Mouse (Mus musculus): ENCODE measurements around the gene Rab20. TPM values are rescaled to one million over a fixed set of nuclear protein-coding genes. Genes with fewer than 3 reads are reported as not detected.

The Rab20 gene
- polyA plus RNA-seq, 1 experiment: 12.5 TPM

DNA sequence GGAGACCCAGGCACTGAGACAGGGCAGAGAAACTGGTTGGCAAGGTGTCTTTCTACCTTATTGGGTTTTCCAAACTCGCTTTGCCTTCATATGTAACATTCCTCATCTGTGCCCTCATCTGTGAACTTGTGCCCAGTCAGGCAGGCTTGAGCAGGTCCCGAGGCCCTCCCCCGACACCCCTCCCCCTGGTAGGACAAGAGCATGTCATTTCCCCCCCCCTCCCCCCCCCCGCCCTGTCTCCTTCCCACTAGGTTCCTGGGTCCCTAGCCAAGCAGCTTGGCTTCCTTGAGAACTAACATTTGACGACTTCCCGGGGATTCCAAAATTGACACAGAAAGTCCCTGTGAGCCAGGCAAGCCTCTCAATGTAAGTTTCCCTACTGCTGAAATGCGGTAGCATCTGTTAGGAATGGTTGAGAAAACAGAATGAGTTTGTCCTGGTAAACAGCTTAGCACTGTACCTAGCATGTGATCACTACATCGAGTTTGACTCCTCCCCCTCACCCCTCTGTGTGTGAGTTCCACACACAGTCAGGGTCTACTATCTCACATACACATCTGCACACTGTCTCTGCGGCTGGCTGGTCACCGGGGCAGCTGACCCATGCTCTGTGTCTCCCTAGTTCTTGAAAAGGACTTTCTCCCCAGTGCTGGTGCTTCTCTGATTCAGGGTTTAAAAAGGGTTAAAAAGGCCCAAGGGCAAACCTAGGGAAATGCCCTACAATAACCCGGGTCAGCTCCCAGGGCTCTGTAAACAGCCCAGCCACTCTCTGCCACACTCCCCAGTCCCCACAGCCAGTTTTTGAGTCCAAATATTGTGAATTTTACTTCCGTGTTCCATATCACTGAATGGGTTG, 20.3 kb downstream of the Rab20 start:
- H3K4me1 ChIP-seq (ENCODE audit: control insufficient read depth, insufficient read depth, low read length): peaks cover 81% of the 10 kb centered on the region
- no peak for TF ChIP-seq CTCF (IDR thresholded peaks at IDR 0.05; ENCODE audit: low read depth, low read length)
- TF ChIP-seq POLR2A (IDR thresholded peaks at IDR 0.05; ENCODE audit: borderline replicate concordance, low read depth, low read length): no peak
- H3K27ac ChIP-seq (ENCODE audit: insufficient read depth, low read depth, low read length): peak overlapping the region; percentile 46
- no peak overlapping the region for H3K4me3 ChIP-seq (ENCODE audit: insufficient read depth, low read length)

DNA sequence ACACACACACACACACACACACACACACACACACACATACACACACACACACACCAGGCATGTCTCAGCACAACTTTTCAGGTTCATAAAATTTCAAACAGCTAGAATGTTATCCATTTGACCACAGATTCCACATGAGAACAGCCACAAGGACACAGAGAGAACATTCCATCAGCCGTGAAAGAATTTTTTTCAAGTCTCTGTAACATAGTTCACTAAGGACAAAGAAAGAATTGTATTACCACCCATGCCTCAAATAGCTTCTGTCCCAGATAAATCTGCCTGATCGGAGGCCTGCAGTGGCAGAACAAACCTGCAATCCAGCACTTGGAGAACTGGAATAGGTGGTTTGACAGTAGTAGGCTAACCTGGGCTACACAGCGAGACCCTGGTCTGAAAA, 21.2 kb downstream of the Rab20 start:
- Histone ChIP-seq H3K4me3 (ENCODE audit: insufficient read depth, low read length) (no peak overlapping the region), H3K4me1 (ENCODE audit: control insufficient read depth, insufficient read depth, low read length) (peaks cover 81% of the 10 kb centered on the region), H3K27ac (ENCODE audit: insufficient read depth, low read depth, low read length) (no peak overlapping the region)
- TF ChIP-seq CTCF (IDR thresholded peaks at IDR 0.05; ENCODE audit: low read depth, low read length) (no peak), POLR2A (IDR thresholded peaks at IDR 0.05; ENCODE audit: borderline replicate concordance, low read depth, low read length) (no peak)

GRCm38 (mm10) chr8:11454228-11454627, 24.3 kb downstream of the Rab20 start:
- Histone ChIP-seq H3K4me3 (ENCODE audit: insufficient read depth, low read length) (no peak overlapping the region), H3K4me1 (ENCODE audit: control insufficient read depth, insufficient read depth, low read length) (peaks cover 74% of the 10 kb centered on the region), H3K27ac (ENCODE audit: insufficient read depth, low read depth, low read length) (no peak overlapping the region)
- TF ChIP-seq CTCF (IDR thresholded peaks at IDR 0.05; ENCODE audit: low read depth, low read length) (no peak), POLR2A (IDR thresholded peaks at IDR 0.05; ENCODE audit: borderline replicate concordance, low read depth, low read length) (no peak)

DNA sequence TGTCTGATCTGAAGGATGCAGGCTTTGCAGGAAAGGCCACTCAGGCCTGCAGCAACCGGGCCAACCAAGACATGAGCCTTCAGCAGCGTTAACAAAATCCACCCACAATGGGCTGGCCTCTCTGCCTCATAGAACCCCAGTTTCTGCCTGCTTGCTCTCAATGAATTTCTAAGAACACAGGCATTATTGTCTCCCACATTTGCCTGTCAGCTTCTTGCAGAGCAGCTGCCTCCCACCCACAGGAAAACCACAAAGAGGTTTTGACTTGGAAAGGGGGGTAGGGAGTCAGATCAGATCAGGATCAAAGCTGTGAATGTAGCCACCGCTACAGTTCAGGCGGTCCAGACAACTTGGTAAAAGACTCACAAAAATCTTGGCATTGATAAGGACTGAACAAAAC, 25.5 kb downstream of the Rab20 start:
- Histone ChIP-seq H3K27ac (ENCODE audit: insufficient read depth, low read depth, low read length) (peak overlapping the region; percentile 77), H3K4me3 (ENCODE audit: insufficient read depth, low read length) (peak overlapping the region; percentile 4; the same call in 1 of the 2 replicates), H3K4me1 (ENCODE audit: control insufficient read depth, insufficient read depth, low read length) (peaks cover 62% of the 10 kb centered on the region)
- TF ChIP-seq CTCF (IDR thresholded peaks at IDR 0.05; ENCODE audit: low read depth, low read length) (no peak), POLR2A (IDR thresholded peaks at IDR 0.05; ENCODE audit: borderline replicate concordance, low read depth, low read length) (no peak)

- Histone ChIP-seq H3K27ac (ENCODE audit: insufficient read depth, low read depth, low read length) (peak overlapping the region; percentile 77), H3K4me1 (ENCODE audit: control insufficient read depth, insufficient read depth, low read length) (peaks cover 58% of the 10 kb centered on the region), H3K4me3 (ENCODE audit: insufficient read depth, low read length) (peak overlapping the region; percentile 4; the same call in 1 of the 2 replicates)
- TF ChIP-seq POLR2A (IDR thresholded peaks at IDR 0.05; ENCODE audit: borderline replicate concordance, low read depth, low read length) (no peak), CTCF (IDR thresholded peaks at IDR 0.05; ENCODE audit: low read depth, low read length) (no peak)
Observed at GRCm38 (mm10) chr8:11452559-11452958, 26.0 kb downstream of the Rab20 start.

DNA sequence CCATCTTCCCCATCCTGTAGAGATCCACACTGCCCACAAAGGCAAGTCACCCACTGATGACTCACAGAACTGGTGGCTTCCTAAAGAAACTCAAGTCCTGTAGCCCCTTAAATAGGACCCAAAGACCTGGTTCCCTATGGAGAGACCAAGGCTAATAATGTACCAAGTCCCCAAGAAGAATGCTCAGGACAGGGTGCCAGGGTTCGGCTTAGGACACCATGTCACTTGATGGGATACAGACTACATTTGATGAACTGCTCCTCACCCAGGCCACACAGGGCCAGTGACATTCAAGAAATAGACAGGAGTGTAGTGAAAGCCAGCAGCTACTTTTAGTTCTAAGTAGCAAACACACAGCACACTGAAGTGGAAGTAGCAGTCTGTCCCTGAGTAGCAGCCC, 26.4 kb downstream of the Rab20 start:
- H3K27ac ChIP-seq (ENCODE audit: insufficient read depth, low read depth, low read length): peak overlapping the region; percentile 77
- no peak for TF ChIP-seq CTCF (IDR thresholded peaks at IDR 0.05; ENCODE audit: low read depth, low read length)
- no peak for TF ChIP-seq POLR2A (IDR thresholded peaks at IDR 0.05; ENCODE audit: borderline replicate concordance, low read depth, low read length)
- peaks cover 54% of the 10 kb centered on the region for H3K4me1 ChIP-seq (ENCODE audit: control insufficient read depth, insufficient read depth, low read length)
- no peak overlapping the region for H3K4me3 ChIP-seq (ENCODE audit: insufficient read depth, low read length)

DNA sequence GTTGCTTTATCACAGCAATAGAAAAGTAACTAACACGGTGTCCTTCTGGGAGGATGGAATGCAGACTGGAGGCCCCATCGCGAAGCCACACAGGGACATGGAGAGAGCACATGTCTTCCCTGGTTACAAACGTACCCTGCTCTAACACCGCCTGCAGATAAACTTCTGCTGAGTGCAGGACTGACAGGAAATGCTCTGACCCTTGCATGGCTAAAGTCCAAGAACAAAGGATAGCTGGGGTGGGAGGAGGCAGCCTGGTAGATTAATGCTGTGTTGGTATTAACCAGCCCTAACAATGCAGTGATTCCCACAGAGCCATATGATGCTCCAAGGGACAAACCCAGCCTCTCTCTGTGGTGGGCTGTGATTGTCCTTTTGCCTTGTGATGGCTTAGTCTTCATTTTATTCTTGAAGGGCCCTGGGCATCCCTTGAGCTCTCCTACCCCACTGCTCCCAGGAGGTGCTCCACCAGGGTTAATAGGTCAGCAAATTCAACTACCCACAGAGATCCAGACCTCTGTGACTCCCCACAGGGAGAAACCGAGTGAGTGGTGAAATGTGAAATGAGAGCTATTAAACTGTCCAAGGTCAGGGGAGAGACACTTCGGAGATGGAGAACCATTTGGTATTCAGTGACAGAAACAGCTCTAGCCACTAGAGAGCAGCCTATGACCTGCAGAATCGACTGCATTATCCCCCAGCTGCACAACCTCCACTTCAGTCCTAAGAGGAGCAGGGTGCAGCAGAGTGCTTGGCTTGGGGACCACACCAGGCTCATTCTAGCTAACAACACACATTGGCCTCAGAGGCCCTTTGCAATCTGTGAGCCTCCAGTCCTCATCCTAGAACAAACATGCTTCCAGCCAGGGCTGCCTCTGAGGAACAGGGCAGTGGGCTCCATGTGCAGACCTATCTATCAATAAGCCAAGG, 28.1 kb downstream of the Rab20 start:
- Histone ChIP-seq H3K4me1 (ENCODE audit: control insufficient read depth, insufficient read depth, low read length) (peaks cover 41% of the 10 kb centered on the region), H3K27ac (ENCODE audit: insufficient read depth, low read depth, low read length) (no peak overlapping the region), H3K4me3 (ENCODE audit: insufficient read depth, low read length) (no peak overlapping the region)
- TF ChIP-seq CTCF (IDR thresholded peaks at IDR 0.05; ENCODE audit: low read depth, low read length) (no peak; the same call in 1 of the 2 replicates), POLR2A (IDR thresholded peaks at IDR 0.05; ENCODE audit: borderline replicate concordance, low read depth, low read length) (no peak)

DNA sequence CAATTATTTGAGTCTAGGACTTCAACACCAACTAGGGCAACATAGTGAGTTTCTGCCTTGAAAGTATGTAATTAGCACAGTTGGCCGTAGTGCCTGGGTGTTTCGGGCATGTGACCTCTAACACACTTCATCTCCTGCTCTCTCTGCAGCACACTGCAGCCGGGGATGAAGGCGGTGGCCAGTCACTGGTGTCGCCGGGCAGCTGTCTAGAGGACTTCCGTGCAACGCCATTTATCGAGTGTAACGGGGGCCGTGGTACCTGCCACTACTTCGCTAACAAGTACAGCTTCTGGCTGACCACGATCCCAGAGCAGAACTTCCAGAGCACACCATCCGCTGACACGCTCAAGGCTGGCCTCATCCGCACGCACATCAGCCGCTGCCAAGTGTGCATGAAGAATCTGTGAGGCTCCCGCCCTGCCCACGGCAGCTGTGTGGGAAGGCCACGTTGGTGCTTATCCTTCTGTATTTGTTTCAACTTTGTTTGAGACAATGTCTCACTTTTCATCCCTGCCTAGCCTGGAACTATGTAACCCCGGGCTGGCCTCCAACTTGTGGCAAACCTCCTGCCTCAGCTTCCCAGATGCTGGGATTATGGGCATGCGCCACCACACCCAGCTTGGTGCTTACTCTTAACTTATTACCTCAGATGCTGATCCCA, 30.5 kb downstream of the Rab20 start:
- TF ChIP-seq POLR2A (IDR thresholded peaks at IDR 0.05; ENCODE audit: borderline replicate concordance, low read depth, low read length) (no peak), CTCF (IDR thresholded peaks at IDR 0.05; ENCODE audit: low read depth, low read length) (no peak)
- Histone ChIP-seq H3K27ac (ENCODE audit: insufficient read depth, low read depth, low read length) (no peak overlapping the region), H3K4me3 (ENCODE audit: insufficient read depth, low read length) (no peak overlapping the region), H3K4me1 (ENCODE audit: control insufficient read depth, insufficient read depth, low read length) (peaks cover 28% of the 10 kb centered on the region)

DNA sequence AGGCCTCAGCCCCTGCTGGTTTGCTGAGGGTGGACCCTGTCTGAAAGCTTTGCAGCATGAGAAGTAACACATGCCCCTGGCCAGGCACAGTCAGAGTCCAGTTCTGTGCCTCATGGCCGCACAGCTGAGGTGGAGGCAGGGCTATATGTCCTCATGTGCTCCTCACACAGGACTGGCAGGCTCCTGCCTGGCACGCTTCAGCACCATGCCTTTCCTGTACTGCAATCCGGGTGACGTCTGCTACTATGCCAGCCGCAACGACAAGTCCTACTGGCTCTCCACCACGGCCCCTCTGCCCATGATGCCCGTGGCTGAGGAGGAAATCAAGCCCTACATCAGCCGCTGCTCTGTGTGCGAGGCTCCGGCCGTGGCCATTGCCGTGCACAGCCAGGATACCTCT, 32.7 kb downstream of the Rab20 start:
- TF ChIP-seq CTCF (IDR thresholded peaks at IDR 0.05; ENCODE audit: low read depth, low read length) (no peak), POLR2A (IDR thresholded peaks at IDR 0.05; ENCODE audit: borderline replicate concordance, low read depth, low read length) (no peak)
- peaks cover 5% of the 10 kb centered on the region for H3K4me1 ChIP-seq (ENCODE audit: control insufficient read depth, insufficient read depth, low read length)
- no peak overlapping the region for H3K4me3 ChIP-seq (ENCODE audit: insufficient read depth, low read length)
- no peak overlapping the region for H3K27ac ChIP-seq (ENCODE audit: insufficient read depth, low read depth, low read length)
